Mouse (Mus musculus) ES-Bruce4 (cell line): ENCODE measurements around the gene Sds.

Experiments used
- CTCF ChIP-seq: IDR thresholded peaks from one replicate; pipeline ENCODE4 v1.8.1; 2011; ENCODE audit warnings: low read depth, low read length
- EP300 ChIP-seq: IDR thresholded peaks from 2 replicates; pipeline ENCODE4 v1.6.1; 2011; ENCODE audit warnings: low read depth, low read length; ENCODE audit not compliant: insufficient read depth
- POLR2A ChIP-seq: IDR thresholded peaks from one replicate; pipeline ENCODE4 v1.8.1; 2011; ENCODE audit warnings: low read length; ENCODE audit not compliant: insufficient read depth

DNA sequence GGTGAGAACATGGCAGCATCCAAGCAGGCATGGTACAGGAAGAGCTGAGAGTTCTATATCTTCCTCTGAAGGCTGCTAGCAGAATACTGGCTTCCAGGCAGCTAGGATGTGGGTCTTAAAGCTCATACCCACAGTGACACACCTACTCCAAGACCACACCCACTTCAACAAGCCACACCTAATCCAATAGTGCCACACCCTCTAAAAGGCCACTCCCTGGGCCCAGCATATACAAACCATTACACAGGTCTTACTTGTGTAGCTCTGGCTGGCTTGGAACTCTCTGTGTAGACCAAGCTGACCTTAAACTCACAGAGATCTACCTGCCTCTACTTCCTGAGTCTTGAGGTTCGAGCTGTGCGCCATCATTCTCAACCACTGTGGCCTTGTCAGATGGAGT lies 48.4 kb downstream of the Sds start:
- TF ChIP-seq CTCF (no peak), EP300 (no peak), POLR2A (no peak)
